9 mouse cellular contexts compared by ENCODE assay signal in the genomic region with DNA sequence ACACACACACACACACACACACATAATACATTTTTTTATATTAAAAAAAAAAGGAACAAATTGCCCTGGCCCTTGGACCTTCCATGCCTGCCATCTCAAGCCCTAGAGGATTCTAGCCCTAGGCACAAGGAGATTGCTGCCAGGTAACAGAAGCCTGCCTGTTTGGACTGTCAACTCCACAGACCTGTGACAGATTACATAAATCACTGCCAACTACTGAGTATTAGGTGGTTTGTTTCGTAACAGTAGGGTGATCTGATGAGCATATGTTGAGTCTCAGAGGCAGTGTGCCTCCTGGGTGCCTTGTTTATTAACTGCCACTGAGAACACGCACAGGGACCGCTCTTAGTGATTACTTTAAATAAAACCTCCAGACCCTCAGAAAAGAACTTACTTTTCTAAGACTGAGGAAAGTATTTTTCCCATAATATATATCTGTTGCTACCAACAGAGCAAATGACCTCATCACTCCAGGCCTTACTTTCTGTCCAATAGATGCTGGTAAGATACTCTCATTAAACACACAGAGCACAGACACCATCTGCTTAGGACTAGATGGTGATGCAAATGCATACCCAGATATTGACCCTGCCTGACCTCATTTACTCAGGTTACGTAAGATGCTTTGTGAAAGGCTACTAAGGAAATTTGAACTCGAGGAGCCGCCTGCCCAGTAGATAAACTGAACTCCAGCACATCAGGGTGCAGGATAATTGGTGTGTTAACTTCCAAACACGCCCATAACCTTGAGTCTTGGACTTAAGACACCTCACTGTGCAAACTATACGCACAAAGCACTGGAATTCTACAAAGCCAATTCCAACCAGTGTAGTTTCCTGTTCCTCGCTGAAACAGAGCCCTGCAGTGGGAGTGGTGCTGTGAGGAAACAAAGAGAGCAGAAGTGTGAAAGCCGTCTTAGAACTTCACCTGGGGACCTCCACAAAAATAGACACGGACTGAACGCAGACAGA. TPM values are rescaled to one million over a fixed set of nuclear protein-coding genes. Genes with fewer than 3 reads are reported as not detected.
DNase-seq lines count a peak whose midpoint lies in the region; ATAC-seq and TF ChIP-seq lines count a peak whose summit lies in the region.
"Had no signal": no experiment of that assay in that cellular context is flagged by ENCODE, and none has a peak within 500 bp of the region (broad histone marks: within the 10 kb centered on the region; RNA-seq: fewer than 3 reads in every experiment).

No protein-coding gene starts in this region.

- no peaks in the 10 kb centered on the region for H3K27me3 ChIP-seq in liver, embryonic 14.5 days (ENCODE audit: control insufficient read depth, insufficient read depth, low read length)

- WGBS in liver, embryonic 14.5 days (ENCODE audit: insufficient replicate concordance) = 57% methylated on average over 12 of the region's 12 CpGs

- TF ChIP-seq CTCF in liver, embryonic 14.5 days (IDR thresholded peaks at IDR 0.05; ENCODE audit: low read depth) = no peak

- no peak for TF ChIP-seq EP300 in liver, embryonic 14.5 days (IDR thresholded peaks at IDR 0.05; ENCODE audit: low read depth)

- H3K9ac ChIP-seq in liver, embryonic 14.5 days (replicated peaks) = no peak overlapping the region

- ATAC-seq in liver, embryonic 14.5 days (ENCODE audit: insufficient read depth) = peak; percentile 31; the same call in 1 of the 2 replicates
- no peak for ATAC-seq in erythroblast, adult 5-6 weeks (replicated peaks; ENCODE audit: low FRiP score, poor library complexity, severe bottlenecking)

- no peak overlapping the region for H3K4me2 ChIP-seq in liver, embryonic 14.5 days (ENCODE audit: low read depth)

- H3K9me3 ChIP-seq in liver, embryonic 14.5 days (ENCODE audit: control insufficient read depth, low read length) = no peaks in the 10 kb centered on the region

- H3K4me3 ChIP-seq in liver, embryonic 14.5 days (ENCODE audit: insufficient read depth in 1 of 2, low read depth in 2 of 2, low read length in 2 of 2) = no peak overlapping the region

- H3K27ac ChIP-seq in liver, embryonic 14.5 days = no peak overlapping the region

- H3K36me3 ChIP-seq in liver, embryonic 14.5 days (replicated peaks; ENCODE audit: control insufficient read depth, insufficient read depth, low read depth) = no peaks in the 10 kb centered on the region

- DNase-seq in heart, adult 11 months = peak; percentile 83
- DNase-seq in heart, adult 18-20 months = no peak
- peak; percentile 34 for DNase-seq in 416B (ENCODE audit: low read depth)
- DNase-seq in cerebellum, adult 9-11 months = peak; percentile 84
- DNase-seq in liver, embryonic 14.5 days (ENCODE audit: low read depth in 3 of 3, low spot score in 3 of 3) = no peak
- DNase-seq in adrenal gland, adult 18-20 months (ENCODE audit: low spot score in 2 of 2) = no peak
- DNase-seq in layer of hippocampus, postnatal 25 days (ENCODE audit: extremely low spot score in 1 of 2, low spot score in 1 of 2) = no peak
- DNase-seq: kidney, postnatal 14 days had no signal

- H3K4me1 ChIP-seq in liver, embryonic 14.5 days (replicated peaks; ENCODE audit: control insufficient read depth in 2 of 2, insufficient read depth in 2 of 2, low read length in 1 of 2) = peaks cover 3 to 10% of the 10 kb centered on the region in 2 experiments; a peak in 2 of 4 replicates

RNA-seq across cellular contexts. Expression of a gene that starts 11.9 kb away (rescaled TPM):
- 10 to 100 TPM; 58.8 to 61.7 TPM for total RNA-seq in heart, adult 18-20 months (2021)
- 24.7 and 30.4 TPM in 2 replicates for polyA plus RNA-seq in liver, embryonic 14.5 days (2012; rRNA removed)
- 40.0 and 42.2 TPM in 2 replicates for polyA plus RNA-seq in liver, embryonic 14.5 days (2014; fragmentation: Nextera tagmentation; extraction: Ambion mirVana)
- 100 to 1,000 TPM; 102 to 116 TPM for total RNA-seq in adrenal gland, adult 18-20 months (2021)
- total RNA-seq in layer of hippocampus, postnatal 25 days (2021) = 10 to 100 TPM; 12.1 to 12.3 TPM
- 52.5 and 91.5 TPM in 2 replicates for total RNA-seq in erythroblast, adult 5-6 weeks (2015; ENCODE audit: low replicate concordance)
- total RNA-seq in erythroblast, adult 5-6 weeks (2017; ENCODE audit: low replicate concordance) = 30.5 and 34.6 TPM in 2 replicates

RNA-seq across cellular contexts. Expression of a gene that starts 57.3 kb away (rescaled TPM):
- 100 to 1,000 TPM; 157 to 174 TPM for total RNA-seq in heart, adult 18-20 months (2021)
- polyA plus RNA-seq in liver, embryonic 14.5 days (2012; rRNA removed) = 189 and 409 TPM in 2 replicates
- 85.0 and 93.4 TPM in 2 replicates for polyA plus RNA-seq in liver, embryonic 14.5 days (2014; fragmentation: Nextera tagmentation; extraction: Ambion mirVana)
- total RNA-seq in adrenal gland, adult 18-20 months (2021) = 100 to 1,000 TPM; 323 to 382 TPM
- 100 to 1,000 TPM; 273 to 314 TPM for total RNA-seq in layer of hippocampus, postnatal 25 days (2021)
- 181 and 187 TPM in 2 replicates for total RNA-seq in erythroblast, adult 5-6 weeks (2015; ENCODE audit: low replicate concordance)
- 98.5 and 192 TPM in 2 replicates for total RNA-seq in erythroblast, adult 5-6 weeks (2017; ENCODE audit: low replicate concordance)

Comparison
In these comparisons a context has a peak if more than half of its experiments do, and no peak if none do; other contexts are left out.
1. DNase-seq: peak in heart, adult 11 months (single experiment), 416B (single experiment) and cerebellum, adult 9-11 months (single experiment); none in heart, adult 18-20 months (0 of 2), liver, embryonic 14.5 days (0 of 3), adrenal gland, adult 18-20 months (0 of 2) and layer of hippocampus, postnatal 25 days (0 of 2).